Mouse (Mus musculus) myocyte (in vitro differentiated cells): ENCODE data around the gene C87499. TPM values are rescaled to one million over a fixed set of nuclear protein-coding genes. Genes with fewer than 3 reads are reported as not detected.

Source experiments
- H3K27me3 ChIP-seq: one replicate; pipeline ENCODE4 v1.6.1; 2011; ENCODE audit not compliant: control insufficient read depth, insufficient read depth, insufficient read length
- H3K36me3 ChIP-seq: one replicate; pipeline ENCODE4 v1.6.1; 2011; ENCODE audit not compliant: control insufficient read depth, insufficient read depth
- H3K4me2 ChIP-seq: one replicate; pipeline ENCODE4 v1.6.1; 2011; ENCODE audit warnings: low read depth, control low read depth
- H3K4me3 ChIP-seq: one replicate; pipeline ENCODE4 v1.5.1; 2011; ENCODE audit warnings: mild to moderate bottlenecking, control low read depth, moderate library complexity
- H3K79me2 ChIP-seq: one replicate; pipeline ENCODE4 v1.6.1; 2011; ENCODE audit not compliant: control insufficient read depth, insufficient read depth
- H3ac ChIP-seq: one replicate; pipeline ENCODE4 v1.6.1; 2011; ENCODE audit not compliant: control insufficient read depth, insufficient read length
- CEBPB ChIP-seq: IDR thresholded peaks from 2 replicates; pipeline ENCODE4 v1.6.1; 2011; ENCODE audit warnings: mild to moderate bottlenecking, moderate library complexity; ENCODE audit not compliant: poor library complexity, insufficient read depth, severe bottlenecking
- E2F4 ChIP-seq: IDR thresholded peaks from one replicate; pipeline ENCODE4 v1.6.1; 2011; ENCODE audit warnings: mild to moderate bottlenecking, control low read depth, moderate library complexity; ENCODE audit not compliant: insufficient read depth
- MAX ChIP-seq: IDR thresholded peaks from one replicate; pipeline ENCODE4 v1.6.1; 2011; ENCODE audit warnings: low read depth, mild to moderate bottlenecking, control low read depth
- MYOD1 ChIP-seq, 3 experiments: IDR thresholded peaks; one replicate each; pipeline ENCODE4 v1.6.1; 2011; ENCODE audit warnings: control low read depth in 2 of 3, low read depth in 2 of 3, mild to moderate bottlenecking in 2 of 3, moderate library complexity in 1 of 3; ENCODE audit not compliant: insufficient read length in 2 of 3, control insufficient read depth in 1 of 3
- MYOG ChIP-seq, 3 experiments: IDR thresholded peaks; one replicate each; pipeline ENCODE4 v1.6.1; 2011; ENCODE audit warnings: control low read depth in 2 of 3, low read depth in 2 of 3, mild to moderate bottlenecking in 2 of 3; ENCODE audit not compliant: insufficient read length in 2 of 3, control insufficient read depth in 1 of 3, insufficient read depth in 1 of 3
- POLR2A ChIP-seq: IDR thresholded peaks from one replicate; pipeline ENCODE4 v1.6.1; 2011; ENCODE audit warnings: low read depth, mild to moderate bottlenecking, control low read depth, moderate library complexity; ENCODE audit not compliant: insufficient read length
- POLR2AphosphoS2 ChIP-seq: IDR thresholded peaks from one replicate; pipeline ENCODE4 v1.6.1; 2011; ENCODE audit warnings: low read depth, control low read depth; ENCODE audit not compliant: insufficient read length
- REST ChIP-seq: IDR thresholded peaks from one replicate; pipeline ENCODE4 v1.6.1; 2011; ENCODE audit warnings: mild to moderate bottlenecking, control low read depth, moderate library complexity; ENCODE audit not compliant: insufficient read depth, insufficient read length
- SRF ChIP-seq: IDR thresholded peaks from one replicate; pipeline ENCODE4 v1.6.1; 2011; ENCODE audit warnings: low read depth; ENCODE audit not compliant: control insufficient read depth, insufficient read length
- TCF12 ChIP-seq: IDR thresholded peaks from one replicate; pipeline ENCODE4 v1.6.1; 2011; ENCODE audit warnings: mild to moderate bottlenecking, control low read depth; ENCODE audit not compliant: poor library complexity, insufficient read depth, severe bottlenecking
- TCF3 ChIP-seq: IDR thresholded peaks from one replicate; pipeline ENCODE4 v1.6.1; 2011; ENCODE audit warnings: low read depth, control low read depth; ENCODE audit not compliant: insufficient read length
- USF1 ChIP-seq: IDR thresholded peaks from one replicate; pipeline ENCODE4 v1.6.1; 2011; ENCODE audit warnings: low read depth, mild to moderate bottlenecking, control low read depth, moderate library complexity
- polyA plus RNA-seq: library from polyadenylated mRNA; unstranded; fragments of >200 nt; fragmentation: generic; extraction: Trizol; gene quantifications from one replicate; pipeline ENCODE4 v1.2.1, GENCODE M21; 2012; ENCODE audit warnings: missing spikeins

Gene C87499
- polyA plus RNA-seq, 1 experiment: not detected

DNA sequence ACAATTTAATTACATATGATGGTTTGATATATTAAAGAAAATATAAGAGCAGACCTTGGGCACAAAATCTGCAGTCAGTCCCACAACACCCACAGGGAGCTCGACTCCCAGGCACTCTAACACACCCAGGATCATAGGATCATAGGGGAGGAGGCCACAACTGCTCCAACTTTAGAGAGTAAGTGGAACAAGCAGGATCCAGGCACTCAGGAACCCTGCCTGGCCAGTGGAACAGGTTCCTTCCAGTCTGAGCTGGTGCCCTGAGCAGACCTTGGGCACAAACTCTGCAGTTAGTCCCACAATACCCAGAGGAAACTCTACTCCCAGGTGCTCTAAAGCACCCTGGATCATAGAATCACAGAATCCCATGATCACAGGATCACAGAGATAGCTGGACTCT is 21.2 kb upstream of the C87499 start:
- no peak overlapping the region for H3K4me2 ChIP-seq
- TF ChIP-seq CEBPB (no peak), REST (no peak), POLR2AphosphoS2 (no peak), USF1 (no peak), SRF (no peak), MYOD1 (IDR thresholded peaks at IDR 0.05; ENCODE audit: control insufficient read depth in 1 of 3, insufficient read length in 2 of 3, low read depth in 2 of 3) (no peak), E2F4 (no peak), POLR2A (no peak), TCF3 (no peak), MAX (no peak), TCF12 (no peak), MYOG (IDR thresholded peaks at IDR 0.05; ENCODE audit: control insufficient read depth in 1 of 3, insufficient read depth in 1 of 3, insufficient read length in 2 of 3, low read depth in 2 of 3) (no peak)
- H3K36me3 ChIP-seq: no peaks in the 10 kb centered on the region
- no peaks in the 10 kb centered on the region for H3K27me3 ChIP-seq
- H3ac ChIP-seq: no peak overlapping the region
- no peaks in the 10 kb centered on the region for H3K79me2 ChIP-seq
- no peak overlapping the region for H3K4me3 ChIP-seq

DNA sequence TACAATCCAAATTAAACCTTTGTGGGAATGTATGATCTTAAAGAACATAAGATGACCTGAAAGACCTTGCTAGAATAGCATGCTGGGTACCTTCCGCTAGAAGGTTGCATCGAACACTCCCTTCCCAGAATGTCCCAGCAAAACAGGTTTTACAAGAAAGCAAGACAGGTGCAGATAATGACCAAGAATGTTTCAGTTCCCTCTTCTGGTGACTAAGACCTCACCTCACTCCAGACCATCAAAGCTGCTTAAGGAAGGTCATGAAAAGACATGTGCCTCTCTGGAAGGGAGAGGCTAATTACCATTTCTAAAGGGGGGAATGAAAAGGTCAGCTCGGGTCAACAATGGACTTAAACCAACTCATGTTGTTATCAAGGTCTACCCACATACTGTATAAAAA is 19.4 kb upstream of the C87499 start:
- H3K36me3 ChIP-seq: no peaks in the 10 kb centered on the region
- no peak overlapping the region for H3K4me3 ChIP-seq
- H3K27me3 ChIP-seq: no peaks in the 10 kb centered on the region
- no peak overlapping the region for H3ac ChIP-seq
- no peak overlapping the region for H3K4me2 ChIP-seq
- no peaks in the 10 kb centered on the region for H3K79me2 ChIP-seq
- TF ChIP-seq SRF (no peak), E2F4 (no peak)

DNA sequence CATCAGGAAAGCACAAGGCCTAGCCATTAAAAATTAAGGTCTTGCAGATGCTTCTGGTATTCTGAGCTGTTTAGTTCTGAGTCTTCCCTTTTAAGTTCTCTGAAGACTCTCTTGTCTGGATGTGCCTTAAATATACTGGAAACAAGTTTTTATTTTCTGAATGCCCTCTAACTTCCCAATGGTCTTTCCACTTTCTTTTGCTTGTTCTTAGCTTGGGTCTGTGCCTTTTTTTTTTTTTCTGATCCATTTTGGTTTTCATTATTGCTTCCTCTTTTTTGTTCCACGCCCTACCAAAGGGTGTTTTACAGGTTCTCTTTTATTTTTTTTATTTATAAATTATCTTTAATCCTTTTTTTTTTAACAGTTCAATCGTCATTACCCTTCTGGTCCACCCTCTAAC is 10.1 kb upstream of the C87499 start, which contains the start of gene Ifna13:
Gene Ifna13 (minus strand): TSS at position 101 of the 400 bp plus-strand sequence.
- no peak for TF ChIP-seq CEBPB
- no peak for TF ChIP-seq MYOD1 (IDR thresholded peaks at IDR 0.05; ENCODE audit: control insufficient read depth in 1 of 3, insufficient read length in 2 of 3, low read depth in 2 of 3)
- no peak for TF ChIP-seq REST
- Histone ChIP-seq H3K27me3 (no peaks in the 10 kb centered on the region), H3K4me3 (no peak within 1 kb of the TSS), H3K4me2 (no peak within 1 kb of the TSS), H3ac (no peak within 1 kb of the TSS), H3K79me2 (no peaks in the 10 kb centered on the region), H3K36me3 (no peaks in the 10 kb centered on the region)

DNA sequence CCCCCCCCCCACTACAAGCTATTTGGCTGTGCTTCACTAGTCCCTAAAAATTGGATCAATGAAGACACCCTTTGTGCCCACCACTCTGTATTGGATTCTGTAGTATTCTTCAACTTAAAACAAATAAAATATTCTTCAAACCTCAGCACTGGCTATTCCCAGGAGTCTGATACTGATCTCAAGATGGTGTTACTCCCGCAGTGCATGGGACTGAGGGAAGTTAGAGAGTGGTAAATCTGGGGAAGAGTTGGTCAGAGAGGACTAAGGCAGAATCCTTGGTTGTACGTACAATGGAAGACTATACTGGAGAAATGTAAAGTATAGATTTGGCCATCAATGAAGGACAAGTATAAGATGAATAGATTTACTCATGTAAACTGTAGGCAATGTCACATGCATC is 8.3 kb upstream of the C87499 start:
- Histone ChIP-seq H3K36me3 (no peaks in the 10 kb centered on the region), H3ac (no peak overlapping the region), H3K4me3 (no peak overlapping the region), H3K79me2 (no peaks in the 10 kb centered on the region), H3K27me3 (no peaks in the 10 kb centered on the region), H3K4me2 (no peak overlapping the region)
- TF ChIP-seq SRF (no peak), USF1 (no peak), TCF3 (no peak), MAX (no peak), CEBPB (no peak), E2F4 (no peak), MYOD1 (IDR thresholded peaks at IDR 0.05; ENCODE audit: control insufficient read depth in 1 of 3, insufficient read length in 2 of 3, low read depth in 2 of 3) (no peak), POLR2A (no peak), REST (no peak), TCF12 (no peak), POLR2AphosphoS2 (no peak), MYOG (IDR thresholded peaks at IDR 0.05; ENCODE audit: control insufficient read depth in 1 of 3, insufficient read depth in 1 of 3, insufficient read length in 2 of 3, low read depth in 2 of 3) (no peak)

DNA sequence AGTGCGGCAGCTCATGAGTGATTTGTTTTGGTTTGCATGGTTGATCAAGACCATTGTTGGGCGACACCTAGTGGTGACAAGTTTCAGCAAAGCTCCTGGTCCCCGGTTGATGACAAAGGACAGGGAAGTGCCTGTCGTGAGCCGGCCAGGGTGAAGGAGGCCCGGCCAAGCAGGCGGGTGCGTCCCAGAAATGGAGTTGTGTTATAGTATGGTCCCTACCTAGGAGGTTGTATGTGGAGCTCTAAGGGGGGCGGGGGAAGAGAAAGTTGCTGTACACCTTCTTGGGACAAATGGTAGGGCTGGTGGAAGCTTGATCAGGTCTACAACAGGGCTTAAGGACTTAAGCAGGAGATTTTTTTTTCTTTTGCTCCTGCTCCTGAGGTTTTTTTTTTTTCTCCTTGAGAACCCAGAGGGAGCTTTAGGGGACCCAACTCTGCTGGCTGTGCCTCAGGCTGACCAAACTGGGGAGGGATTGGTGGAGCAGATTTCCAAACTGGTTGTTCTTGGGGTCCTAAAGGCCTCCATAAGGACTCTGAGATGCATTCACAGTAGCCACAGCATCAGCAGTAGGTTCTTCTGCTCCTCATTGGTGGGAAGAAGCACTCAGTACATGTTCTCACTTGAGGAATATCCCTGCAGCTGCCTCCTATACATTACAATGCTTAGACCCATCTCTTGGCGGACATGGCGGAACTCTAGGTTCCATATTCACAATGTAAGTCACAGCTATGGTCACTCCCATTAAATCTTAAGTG is 7.0 kb upstream of the C87499 start:
- Histone ChIP-seq H3K79me2 (no peaks in the 10 kb centered on the region), H3K4me2 (peak overlapping the region; percentile 82), H3K27me3 (no peaks in the 10 kb centered on the region), H3K36me3 (no peaks in the 10 kb centered on the region), H3ac (no peak overlapping the region), H3K4me3 (peak overlapping the region; percentile 32)
- TF ChIP-seq USF1 (no peak), MYOD1 (IDR thresholded peaks at IDR 0.05; ENCODE audit: control insufficient read depth in 1 of 3, insufficient read length in 2 of 3, low read depth in 2 of 3) (no peak), MYOG (IDR thresholded peaks at IDR 0.05; ENCODE audit: control insufficient read depth in 1 of 3, insufficient read depth in 1 of 3, insufficient read length in 2 of 3, low read depth in 2 of 3) (no peak), TCF12 (no peak), POLR2AphosphoS2 (no peak), TCF3 (no peak), REST (no peak), CEBPB (no peak)
